9 mouse cellular contexts compared by ENCODE assay signal in the genomic region with DNA sequence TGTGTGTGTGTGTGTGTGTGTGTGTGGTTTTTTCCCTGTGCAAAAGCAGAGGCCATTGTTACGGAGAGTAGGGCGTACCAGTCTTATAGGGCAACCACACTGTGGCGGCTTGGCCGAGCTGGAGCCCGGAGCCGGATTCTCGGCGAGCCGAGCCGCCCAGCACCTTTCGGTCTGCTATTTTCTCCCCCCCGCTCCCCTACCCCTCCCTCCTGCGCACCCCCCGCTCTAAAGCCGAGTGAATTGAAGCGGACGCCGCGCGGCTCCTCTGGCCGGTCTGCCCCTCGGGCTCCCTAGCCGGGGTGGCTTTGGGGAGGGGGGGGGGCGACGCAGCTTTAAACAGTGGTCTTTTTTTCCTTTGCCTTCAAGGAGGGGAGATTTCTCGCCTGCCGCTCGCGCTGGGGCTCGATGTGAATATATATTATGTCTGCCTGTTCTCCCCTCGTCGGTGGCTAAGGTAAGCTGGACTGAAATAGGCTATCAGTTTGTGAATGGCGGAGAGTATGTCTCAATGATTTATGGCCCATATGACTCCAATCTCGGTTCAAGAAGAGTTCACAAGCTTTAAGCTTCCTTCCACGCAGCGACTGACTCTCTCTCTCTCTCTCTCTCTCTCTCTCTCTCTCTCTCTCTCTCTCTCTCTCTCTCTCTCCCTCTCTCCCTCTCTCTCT. TPM values are rescaled to one million over a fixed set of nuclear protein-coding genes. Genes with fewer than 3 reads are reported as not detected.
DNase-seq lines count a peak whose midpoint lies in the region; ATAC-seq lines count a peak whose summit lies in the region.
"Had no signal": no experiment of that assay in that cellular context is flagged by ENCODE, and none has a peak within 500 bp of the region (broad histone marks: within the 10 kb centered on the region; RNA-seq: fewer than 3 reads in every experiment).

No protein-coding gene starts in this region.

- WGBS in intestine, embryonic 16.5 days = 0% methylated on average over 35 of the region's 36 CpGs
- WGBS in liver, embryonic 15.5 days (ENCODE audit: insufficient replicate concordance) = under 1% methylated on average over 36 of the region's 36 CpGs

- peaks cover 6% of the 10 kb centered on the region; the same call in 1 of the 2 replicates for H3K27me3 ChIP-seq in intestine, embryonic 16.5 days (replicated peaks; ENCODE audit: control insufficient read depth, insufficient read depth, low read length)
- peaks cover 100% of the 10 kb centered on the region for H3K27me3 ChIP-seq in liver, embryonic 15.5 days

- H3K9ac ChIP-seq in intestine, embryonic 16.5 days (ENCODE audit: low read depth, low read length) = peak overlapping the region; percentile 81
- H3K9ac ChIP-seq in liver, embryonic 15.5 days = no peak overlapping the region

- no peaks in the 10 kb centered on the region for H3K36me3 ChIP-seq in intestine, embryonic 16.5 days (ENCODE audit: control insufficient read depth, insufficient read depth, low read length)
- no peaks in the 10 kb centered on the region for H3K36me3 ChIP-seq in liver, embryonic 15.5 days (replicated peaks)

- H3K4me2 ChIP-seq in intestine, embryonic 16.5 days (ENCODE audit: low read depth, low read length) = peak overlapping the region; percentile 93
- peak overlapping the region; percentile 23; the same call in 1 of the 2 replicates for H3K4me2 ChIP-seq in liver, embryonic 15.5 days

- H3K9me3 ChIP-seq in intestine, embryonic 16.5 days (ENCODE audit: control insufficient read depth, low read length) = no peaks in the 10 kb centered on the region
- no peaks in the 10 kb centered on the region for H3K9me3 ChIP-seq in liver, embryonic 15.5 days (replicated peaks)

- ATAC-seq in intestine, embryonic 16.5 days = peak; percentile 81
- no peak for ATAC-seq in liver, embryonic 15.5 days (ENCODE audit: insufficient read depth)

- peaks cover 54% of the 10 kb centered on the region for H3K4me1 ChIP-seq in intestine, embryonic 16.5 days (ENCODE audit: control insufficient read depth, insufficient read depth, low read length)
- H3K4me1 ChIP-seq in liver, embryonic 15.5 days (replicated peaks) = 0 out of 2 replicates have a peak, but pooled peaks cover 2% of the 10 kb centered on the region

- peak overlapping the region; percentile 53 for H3K4me3 ChIP-seq in intestine, embryonic 16.5 days (ENCODE audit: low read length)
- peak overlapping the region; percentile 20; the same call in 1 of the 2 replicates for H3K4me3 ChIP-seq in liver, embryonic 15.5 days (replicated peaks)

- H3K27ac ChIP-seq in intestine, embryonic 16.5 days (ENCODE audit: low read length) = peak overlapping the region; percentile 92
- no peak overlapping the region for H3K27ac ChIP-seq in liver, embryonic 15.5 days (replicated peaks)

- DNase-seq in adrenal gland, adult 18-20 months (ENCODE audit: low spot score in 2 of 2) = peak; percentile 42 to 56
- DNase-seq in adrenal gland, postnatal 4 days (ENCODE audit: low spot score in 2 of 2) = no peak
- peak; percentile 71 for DNase-seq in adrenal gland, postnatal 14 days
- no peak for DNase-seq in left cerebral cortex, adult 9 months (ENCODE audit: low spot score in 2 of 2)
- DNase-seq in gastrocnemius, postnatal 25 days = no peak
- no peak for DNase-seq in urinary bladder, adult 18-20 months (ENCODE audit: low spot score in 2 of 2)

RNA-seq across cellular contexts. Expression of gene Hoxb2, which starts 9.5 kb away (rescaled TPM):
- 10 to 100 TPM; 17.1 to 21.5 TPM for total RNA-seq in adrenal gland, adult 18-20 months (2021)
- total RNA-seq in adrenal gland, postnatal 4 days (2021) = 10 to 100 TPM; 21.0 to 26.0 TPM
- total RNA-seq in adrenal gland, postnatal 14 days (2021) = 18.0 and 19.3 TPM in 2 replicates
- 9.6 and 11.6 TPM in 2 replicates for polyA plus RNA-seq in intestine, embryonic 16.5 days (2015; fragmentation: Nextera tagmentation; extraction: Ambion mirVana)
- 0.75 and 1.1 TPM in 2 replicates for polyA plus RNA-seq in liver, embryonic 15.5 days (2015; fragmentation: Nextera tagmentation; extraction: Ambion mirVana)
- under 1 TPM; 0.15 to 0.24 TPM for total RNA-seq in gastrocnemius, postnatal 25 days (2021)

RNA-seq across cellular contexts. Expression of gene Hoxb3, which starts 17.7 kb away (rescaled TPM):
- 10 to 100 TPM; 17.2 to 20.7 TPM for total RNA-seq in adrenal gland, adult 18-20 months (2021)
- total RNA-seq in adrenal gland, postnatal 4 days (2021) = 10 to 100 TPM; 40.5 to 44.5 TPM
- total RNA-seq in adrenal gland, postnatal 14 days (2021) = 17.1 and 26.0 TPM in 2 replicates
- 1.4 and 1.5 TPM in 2 replicates for polyA plus RNA-seq in intestine, embryonic 16.5 days (2015; fragmentation: Nextera tagmentation; extraction: Ambion mirVana)
- 0.05 and 0.26 TPM in 2 replicates for polyA plus RNA-seq in liver, embryonic 15.5 days (2015; fragmentation: Nextera tagmentation; extraction: Ambion mirVana)
- total RNA-seq in gastrocnemius, postnatal 25 days (2021) = under 1 TPM; 0.43 to 0.78 TPM

RNA-seq across cellular contexts. Expression of gene Hoxb4, which starts 22.8 kb away (rescaled TPM):
- 10 to 100 TPM; 16.3 to 22.1 TPM for total RNA-seq in adrenal gland, adult 18-20 months (2021)
- 10 to 100 TPM; 19.8 to 22.0 TPM for total RNA-seq in adrenal gland, postnatal 4 days (2021)
- 14.0 and 15.7 TPM in 2 replicates for total RNA-seq in adrenal gland, postnatal 14 days (2021)
- polyA plus RNA-seq in intestine, embryonic 16.5 days (2015; fragmentation: Nextera tagmentation; extraction: Ambion mirVana) = 1.8 and 2.0 TPM in 2 replicates
- 0.10 TPM in 2 replicates for polyA plus RNA-seq in liver, embryonic 15.5 days (2015; fragmentation: Nextera tagmentation; extraction: Ambion mirVana)
- under 1 TPM; 0.24 to 0.38 TPM for total RNA-seq in gastrocnemius, postnatal 25 days (2021)

RNA-seq across cellular contexts. Expression of gene Hoxb1, which starts 24.7 kb away (rescaled TPM):
- not detected for total RNA-seq in adrenal gland, adult 18-20 months (2021)
- not detected for total RNA-seq in adrenal gland, postnatal 4 days (2021)
- total RNA-seq in adrenal gland, postnatal 14 days (2021) = not detected in 2 replicates
- polyA plus RNA-seq in intestine, embryonic 16.5 days (2015; fragmentation: Nextera tagmentation; extraction: Ambion mirVana) = not detected in 2 replicates
- not detected in 2 replicates for polyA plus RNA-seq in liver, embryonic 15.5 days (2015; fragmentation: Nextera tagmentation; extraction: Ambion mirVana)
- total RNA-seq in gastrocnemius, postnatal 25 days (2021) = not detected
- total RNA-seq: gastrocnemius, adult 8-10 months had no signal

RNA-seq across cellular contexts. Expression of gene Hoxb5, which starts 37.7 kb away (rescaled TPM):
- 10 to 100 TPM; 11.6 to 27.3 TPM for total RNA-seq in adrenal gland, adult 18-20 months (2021)
- total RNA-seq in adrenal gland, postnatal 4 days (2021) = 10 to 100 TPM; 26.5 to 27.8 TPM
- 17.1 and 18.7 TPM in 2 replicates for total RNA-seq in adrenal gland, postnatal 14 days (2021)
- 26.4 and 28.7 TPM in 2 replicates for polyA plus RNA-seq in intestine, embryonic 16.5 days (2015; fragmentation: Nextera tagmentation; extraction: Ambion mirVana)
- polyA plus RNA-seq in liver, embryonic 15.5 days (2015; fragmentation: Nextera tagmentation; extraction: Ambion mirVana) = 0.30 and 0.37 TPM in 2 replicates
- under 1 TPM; 0.38 to 0.64 TPM for total RNA-seq in gastrocnemius, postnatal 25 days (2021)

Comparison
In these comparisons a context has a peak if more than half of its experiments do, and no peak if none do; other contexts are left out.
1. DNase-seq: peak in adrenal gland, adult 18-20 months (2 of 2) and adrenal gland, postnatal 14 days (single experiment); none in adrenal gland, postnatal 4 days (0 of 2), left cerebral cortex, adult 9 months (0 of 2), gastrocnemius, postnatal 25 days (single experiment) and urinary bladder, adult 18-20 months (0 of 2).
2. RNA of gene Hoxb2, which starts 9.5 kb away (total RNA-seq): 21.0 to 26.0 TPM in adrenal gland, postnatal 4 days, 17.1 to 21.5 TPM in adrenal gland, adult 18-20 months and 18.0 to 19.3 TPM in adrenal gland, postnatal 14 days; 0.15 to 0.24 TPM in gastrocnemius, postnatal 25 days; every median in the first group is over 10 times any median in the second.
3. RNA of gene Hoxb3, which starts 17.7 kb away (total RNA-seq): 40.5 to 44.5 TPM in adrenal gland, postnatal 4 days, 17.2 to 20.7 TPM in adrenal gland, adult 18-20 months and 17.1 to 26.0 TPM in adrenal gland, postnatal 14 days; 0.43 to 0.78 TPM in gastrocnemius, postnatal 25 days; every median in the first group is over 10 times any median in the second.
4. RNA of gene Hoxb4, which starts 22.8 kb away (total RNA-seq): 16.3 to 22.1 TPM in adrenal gland, adult 18-20 months, 19.8 to 22.0 TPM in adrenal gland, postnatal 4 days and 14.0 to 15.7 TPM in adrenal gland, postnatal 14 days; 0.24 to 0.38 TPM in gastrocnemius, postnatal 25 days; every median in the first group is over 10 times any median in the second.